Mouse (Mus musculus): ENCODE measurements around the gene Tmem179. TPM values are rescaled to one million over a fixed set of nuclear protein-coding genes. Genes with fewer than 3 reads are reported as not detected.

Tmem179 gene
- polyA plus RNA-seq, 2 experiments from 2014 or later, result not detected

DNA sequence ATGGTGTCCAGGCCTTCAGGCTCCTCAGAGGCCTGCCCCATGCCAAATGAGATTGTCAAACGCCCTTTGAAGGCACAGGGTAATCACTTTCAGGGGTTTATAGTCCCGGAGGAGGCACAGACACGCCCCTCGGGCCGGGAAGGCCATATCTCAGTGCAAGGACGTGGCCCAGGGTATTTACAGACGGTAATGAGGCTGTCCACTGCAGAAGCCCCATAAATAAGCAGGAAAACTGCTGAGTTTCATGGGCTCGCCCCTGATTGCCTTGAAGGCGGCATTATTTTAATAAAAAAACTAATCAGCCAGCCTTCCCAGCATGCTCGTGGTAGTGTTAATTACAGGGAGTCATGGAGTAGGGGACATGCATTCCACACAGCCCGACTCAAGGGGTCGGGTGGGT, 54.1 kb downstream of the Tmem179 start:
- no peak for ATAC-seq

DNA sequence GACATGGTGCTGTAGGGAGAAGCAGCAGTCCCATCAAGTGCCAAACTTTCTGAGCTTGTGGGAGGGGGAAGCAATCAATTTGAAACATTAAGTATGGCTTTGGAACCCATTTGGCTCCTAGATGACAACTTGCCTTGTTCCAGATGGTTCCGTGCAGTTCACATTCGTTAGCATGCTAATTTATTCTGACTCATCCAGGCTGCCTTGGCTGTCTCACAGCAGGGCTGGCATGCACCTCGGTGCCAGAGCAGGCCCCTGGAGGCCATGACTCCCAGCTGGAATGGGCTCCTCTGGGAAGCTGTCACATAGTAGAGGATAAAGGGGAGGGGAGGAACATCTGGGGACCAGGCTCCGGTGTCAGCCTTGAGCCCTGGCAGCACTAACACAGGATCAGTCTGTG, 58.7 kb downstream of the Tmem179 start:
- ATAC-seq, result no peak

DNA sequence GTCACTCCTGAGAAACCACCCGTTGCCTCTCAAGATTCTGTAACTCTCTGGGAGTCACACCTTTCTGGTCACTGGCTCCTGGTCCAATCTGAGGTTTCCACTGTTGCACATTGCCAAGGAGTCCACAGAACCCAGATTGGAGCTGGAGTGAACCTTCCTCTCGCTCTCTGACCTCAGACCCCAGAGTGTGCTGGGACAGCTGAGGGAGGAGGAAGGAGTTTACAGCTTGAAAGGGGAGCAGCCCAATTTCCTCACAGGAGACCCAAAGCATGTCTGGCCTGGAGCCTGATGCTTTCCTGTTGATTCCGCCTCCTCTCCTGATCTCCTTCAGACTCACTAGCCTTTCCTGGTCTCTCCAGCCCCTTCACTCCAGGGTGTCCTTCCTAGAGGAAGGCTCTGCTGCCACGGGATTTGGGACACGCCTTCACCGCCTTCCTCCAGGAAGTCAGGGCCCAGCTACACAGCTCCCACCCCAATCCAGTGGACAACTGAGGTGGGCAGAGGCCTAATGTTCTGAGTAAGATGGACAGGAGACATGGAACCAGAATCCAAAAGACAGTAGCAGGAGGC, 60.3 kb downstream of the Tmem179 start:
- ATAC-seq, result no peak

DNA sequence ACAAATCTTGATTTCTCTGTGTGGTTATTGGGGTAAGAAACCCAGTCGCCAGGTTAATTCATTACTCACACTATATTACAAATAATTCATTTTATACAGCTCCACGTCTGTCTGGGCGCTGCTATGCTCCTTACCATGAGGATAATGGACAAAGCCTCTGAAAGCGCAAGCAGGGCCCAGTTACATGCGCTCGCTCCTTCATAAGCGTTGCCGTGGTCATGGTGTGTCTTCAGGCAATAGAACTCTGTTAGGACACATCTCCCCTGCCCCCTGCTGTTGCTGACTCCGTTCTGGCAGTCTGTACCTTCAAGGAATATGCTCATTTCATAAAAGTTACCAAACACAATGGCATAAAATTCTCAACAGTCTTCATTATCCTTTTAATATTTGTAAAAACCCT, 64.7 kb downstream of the Tmem179 start:
- no peak for ATAC-seq

DNA sequence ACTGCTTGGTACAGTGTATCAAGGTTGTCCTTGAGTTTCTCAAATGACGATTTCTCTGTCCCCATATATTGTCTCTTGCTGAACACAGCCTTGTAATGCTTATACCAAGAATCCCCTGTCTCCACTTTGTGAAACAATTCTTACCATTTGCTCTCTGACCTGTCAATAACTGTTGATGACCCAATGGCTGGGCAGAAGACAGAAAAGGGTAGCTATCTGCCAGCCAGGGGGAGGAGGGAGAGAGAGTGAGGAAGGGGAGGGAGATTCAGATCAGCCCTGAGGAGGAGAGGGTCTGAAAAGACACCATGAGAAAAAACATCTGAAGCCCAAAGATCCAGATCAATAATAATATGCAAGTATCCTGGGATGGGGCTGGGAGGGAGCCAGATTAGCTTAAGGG, 65.2 kb downstream of the Tmem179 start:
- ATAC-seq, result no peak

DNA sequence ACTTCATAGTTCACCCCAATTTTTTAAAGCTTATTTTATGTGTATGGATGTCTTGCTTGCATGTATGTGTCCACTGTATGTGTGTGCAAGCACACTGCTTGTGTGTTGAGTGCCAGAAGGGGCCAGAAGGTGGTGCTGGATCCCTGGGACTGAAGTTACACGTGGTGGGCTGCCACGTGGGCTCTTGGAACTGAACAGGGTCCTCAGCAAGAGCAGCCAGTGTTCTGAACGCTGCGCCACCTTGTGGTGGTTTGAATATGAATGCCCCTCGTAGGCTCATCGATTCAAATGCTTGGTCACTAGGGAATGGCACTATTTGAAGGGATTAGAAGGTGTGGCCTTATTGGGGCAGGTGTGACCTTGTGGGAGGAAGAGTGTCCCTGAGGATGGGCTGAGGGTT, 65.7 kb downstream of the Tmem179 start:
- no peak for ATAC-seq

Other genes starting within 250 kb of the Tmem179 start
- not detected for gene A530016L24Rik, start 27.3 kb downstream of the Tmem179 start, polyA plus RNA-seq (2017; shearing (Covaris generic))
- 10 to 100 TPM in 1 of 2 experiments, 1 to 10 TPM in 1; 9.9 to 11.0 TPM for gene Inf2, start 72.0 kb upstream of the Tmem179 start, polyA plus RNA-seq (2017; shearing (Covaris generic))
- gene Adssl1, start 103.3 kb upstream of the Tmem179 start, polyA plus RNA-seq (2017; shearing (Covaris generic)), result 1 to 10 TPM in 1 of 2 experiments, under 1 TPM in 1; 0.86 to 1.3 TPM
- gene Siva1, start 127.9 kb upstream of the Tmem179 start, polyA plus RNA-seq (2017; shearing (Covaris generic)), result 10 to 100 TPM; 38.7 to 44.6 TPM
- 10 to 100 TPM; 17.3 to 23.5 TPM for gene Akt1, start 158.1 kb upstream of the Tmem179 start, polyA plus RNA-seq (2017; shearing (Covaris generic))
- 1 to 10 TPM; 2.2 to 2.6 TPM for gene Zbtb42, start 162.1 kb upstream of the Tmem179 start, polyA plus RNA-seq (2017; shearing (Covaris generic))
- gene Cep170b, start 203.7 kb upstream of the Tmem179 start, polyA plus RNA-seq (2017; shearing (Covaris generic)), result 1 to 10 TPM; 2.3 to 2.5 TPM
- 1 to 10 TPM in 1 of 2 experiments, under 1 TPM in 1; 0.50 to 4.7 TPM for gene Pld4, start 243.9 kb upstream of the Tmem179 start, polyA plus RNA-seq (2017; shearing (Covaris generic))